Mouse (Mus musculus): ENCODE results near the gene Hemk1. TPM values are rescaled to one million over a fixed set of nuclear protein-coding genes. Genes with fewer than 3 reads are reported as not detected.
A peak's percentile ranks its signal among the peaks of the same experiment; 100 is the strongest.

Gene Hemk1
- polyA plus RNA-seq, 1 experiment from 2014 or later: 12.8 TPM

GRCm38 (mm10) chr9:107279378-107280321 lies 58.5 kb downstream of the Hemk1 start:
- no peak overlapping the region for H3K9ac ChIP-seq (ENCODE audit: low read length)
- H3K36me3 ChIP-seq (ENCODE audit: control insufficient read depth, insufficient read depth, low read length): no peaks in the 10 kb centered on the region
- DNase-seq (ENCODE audit: low spot score) (peak; percentile 71), ATAC-seq (replicated peaks; ENCODE audit: low FRiP score, low TSS enrichment, low read depth) (peak; percentile 70)
- 0 out of 2 replicates have a peak overlapping the region, but pooled peaks have one; percentile 1 for H3K4me3 ChIP-seq (ENCODE audit: low read depth, low read length)
- peak overlapping the region; percentile 35; the same call in 1 of the 2 replicates for H3K27ac ChIP-seq (ENCODE audit: low read depth)
- 25% methylated on average over 16 of the region's 16 CpGs for WGBS
- no peaks in the 10 kb centered on the region for H3K9me3 ChIP-seq (ENCODE audit: control insufficient read depth, low read length)
- H3K4me2 ChIP-seq (ENCODE audit: low read length): peak overlapping the region; percentile 42
- peaks cover 8% of the 10 kb centered on the region for H3K4me1 ChIP-seq (replicated peaks; ENCODE audit: control insufficient read depth, insufficient read depth, low read length)
- no peaks in the 10 kb centered on the region for H3K27me3 ChIP-seq (replicated peaks; ENCODE audit: control insufficient read depth, insufficient read depth, low read length)

- ATAC-seq (replicated peaks; ENCODE audit: low FRiP score, low TSS enrichment, low read depth) (peak; percentile 65), DNase-seq (ENCODE audit: low spot score) (no peak)
- Histone ChIP-seq H3K9ac (ENCODE audit: low read length) (no peak overlapping the region), H3K4me2 (ENCODE audit: low read length) (no peak overlapping the region), H3K4me1 (replicated peaks; ENCODE audit: control insufficient read depth, insufficient read depth, low read length) (peaks cover 8% of the 10 kb centered on the region), H3K27me3 (replicated peaks; ENCODE audit: control insufficient read depth, insufficient read depth, low read length) (no peaks in the 10 kb centered on the region), H3K27ac (ENCODE audit: low read depth) (no peak overlapping the region), H3K9me3 (ENCODE audit: control insufficient read depth, low read length) (no peaks in the 10 kb centered on the region), H3K4me3 (ENCODE audit: low read depth, low read length) (no peak overlapping the region), H3K36me3 (ENCODE audit: control insufficient read depth, insufficient read depth, low read length) (no peaks in the 10 kb centered on the region)
- WGBS: 54% methylated on average over 8 of the region's 8 CpGs
Observed at GRCm38 (mm10) chr9:107278527-107279377, 59.4 kb downstream of the Hemk1 start.

GRCm38 (mm10) chr9:107278126-107278525 lies 60.0 kb downstream of the Hemk1 start:
- DNase-seq (ENCODE audit: low spot score): no peak
- no peak for ATAC-seq (replicated peaks; ENCODE audit: low FRiP score, low TSS enrichment, low read depth)
- no peaks in the 10 kb centered on the region for H3K9me3 ChIP-seq (ENCODE audit: control insufficient read depth, low read length)
- H3K9ac ChIP-seq (ENCODE audit: low read length): no peak overlapping the region
- no peak overlapping the region for H3K4me2 ChIP-seq (ENCODE audit: low read length)
- no peaks in the 10 kb centered on the region for H3K27me3 ChIP-seq (replicated peaks; ENCODE audit: control insufficient read depth, insufficient read depth, low read length)
- peaks cover 8% of the 10 kb centered on the region for H3K4me1 ChIP-seq (replicated peaks; ENCODE audit: control insufficient read depth, insufficient read depth, low read length)
- H3K36me3 ChIP-seq (ENCODE audit: control insufficient read depth, insufficient read depth, low read length): no peaks in the 10 kb centered on the region
- WGBS: 55% methylated on average over 4 of the region's 4 CpGs
- H3K4me3 ChIP-seq (ENCODE audit: low read depth, low read length): no peak overlapping the region
- no peak overlapping the region for H3K27ac ChIP-seq (ENCODE audit: low read depth)

- no peak overlapping the region for H3K4me3 ChIP-seq (ENCODE audit: low read depth, low read length)
- DNase-seq (ENCODE audit: low spot score): no peak
- no peak overlapping the region for H3K4me2 ChIP-seq (ENCODE audit: low read length)
- H3K27ac ChIP-seq (ENCODE audit: low read depth): no peak overlapping the region
- H3K36me3 ChIP-seq (ENCODE audit: control insufficient read depth, insufficient read depth, low read length): no peaks in the 10 kb centered on the region
- no peaks in the 10 kb centered on the region for H3K9me3 ChIP-seq (ENCODE audit: control insufficient read depth, low read length)
- 84% methylated on average over 7 of the region's 7 CpGs for WGBS
- H3K9ac ChIP-seq (ENCODE audit: low read length): no peak overlapping the region
- H3K27me3 ChIP-seq (replicated peaks; ENCODE audit: control insufficient read depth, insufficient read depth, low read length): no peaks in the 10 kb centered on the region
- H3K4me1 ChIP-seq (replicated peaks; ENCODE audit: control insufficient read depth, insufficient read depth, low read length): peaks cover 8% of the 10 kb centered on the region
- no peak for ATAC-seq (replicated peaks; ENCODE audit: low FRiP score, low TSS enrichment, low read depth)
Observed at GRCm38 (mm10) chr9:107277603-107278002, 60.5 kb downstream of the Hemk1 start.

Other genes starting within 250 kb of the Hemk1 start
- gene Dock3, start 106.4 kb downstream of the Hemk1 start, polyA plus RNA-seq (2014; fragmentation: Nextera tagmentation; extraction: Ambion mirVana): 0.57 and 0.82 TPM in 2 replicates
- gene Mapkapk3, start 48.5 kb downstream of the Hemk1 start, polyA plus RNA-seq (2014; fragmentation: Nextera tagmentation; extraction: Ambion mirVana): 21.2 and 23.2 TPM in 2 replicates
- gene Cish, start 42.3 kb downstream of the Hemk1 start, polyA plus RNA-seq (2014; fragmentation: Nextera tagmentation; extraction: Ambion mirVana): 8.9 and 9.6 TPM in 2 replicates
- gene 6430571L13Rik, start 2.3 kb upstream of the Hemk1 start, polyA plus RNA-seq (2014; fragmentation: Nextera tagmentation; extraction: Ambion mirVana): 0.28 and 0.31 TPM in 2 replicates
- 0.35 and 0.55 TPM in 2 replicates for gene Cacna2d2, start 61.3 kb upstream of the Hemk1 start, polyA plus RNA-seq (2014; fragmentation: Nextera tagmentation; extraction: Ambion mirVana)
- gene Tmem115, start 195.6 kb upstream of the Hemk1 start, polyA plus RNA-seq (2014; fragmentation: Nextera tagmentation; extraction: Ambion mirVana): 46.7 and 47.6 TPM in 2 replicates
- 27.1 and 30.8 TPM in 2 replicates for gene Cyb561d2, start 203.8 kb upstream of the Hemk1 start, polyA plus RNA-seq (2014; fragmentation: Nextera tagmentation; extraction: Ambion mirVana)
- gene Nprl2, start 203.9 kb upstream of the Hemk1 start, polyA plus RNA-seq (2014; fragmentation: Nextera tagmentation; extraction: Ambion mirVana): 34.8 and 42.2 TPM in 2 replicates
- gene Zmynd10, start 208.9 kb upstream of the Hemk1 start, polyA plus RNA-seq (2014; fragmentation: Nextera tagmentation; extraction: Ambion mirVana): 0.54 TPM in 1 of 2 replicates, not detected in the other
- 54.4 and 59.9 TPM in 2 replicates for gene Rassf1, start 213.2 kb upstream of the Hemk1 start, polyA plus RNA-seq (2014; fragmentation: Nextera tagmentation; extraction: Ambion mirVana)
- gene Tusc2, start 224.9 kb upstream of the Hemk1 start, polyA plus RNA-seq (2014; fragmentation: Nextera tagmentation; extraction: Ambion mirVana): 42.8 and 45.1 TPM in 2 replicates
- 107 and 114 TPM in 2 replicates for gene Hyal2, start 229.6 kb upstream of the Hemk1 start, polyA plus RNA-seq (2014; fragmentation: Nextera tagmentation; extraction: Ambion mirVana)
- 4.0 and 5.1 TPM in 2 replicates for gene Hyal1, start 238.6 kb upstream of the Hemk1 start, polyA plus RNA-seq (2014; fragmentation: Nextera tagmentation; extraction: Ambion mirVana)
- gene Naa80, start 240.5 kb upstream of the Hemk1 start, polyA plus RNA-seq (2014; fragmentation: Nextera tagmentation; extraction: Ambion mirVana): 14.7 and 19.6 TPM in 2 replicates
- 0.87 and 1.4 TPM in 2 replicates for gene Hyal3, start 242.5 kb upstream of the Hemk1 start, polyA plus RNA-seq (2014; fragmentation: Nextera tagmentation; extraction: Ambion mirVana)
- gene Ifrd2, start 249.3 kb upstream of the Hemk1 start, polyA plus RNA-seq (2014; fragmentation: Nextera tagmentation; extraction: Ambion mirVana): 77.4 and 79.5 TPM in 2 replicates